Mouse (Mus musculus) kidney, embryonic 16.5 days (tissue): ENCODE results near the gene Gpr146. TPM values are rescaled to one million over a fixed set of nuclear protein-coding genes. Genes with fewer than 3 reads are reported as not detected.

ENCODE experiments used
- ATAC-seq: fragments of 200-750 bp; cut with Nextera tagmentation; 2 replicates; pipeline ENCODE4 v1.8.0; 2017; ENCODE audit warnings: moderate TSS enrichment; ENCODE audit not compliant: low FRiP score, low TSS enrichment
- H3K27ac ChIP-seq: fragments of 300-500 bp; sonication (generic); 2 replicates; pipeline ENCODE4 v1.5.1; 2014; ENCODE audit warnings: low read length
- H3K27me3 ChIP-seq: fragments of 300-500 bp; sonication (generic); 2 replicates; pipeline ENCODE4 v1.6.1; 2014; ENCODE audit warnings: low read length, control low read depth, mixed read lengths; ENCODE audit not compliant: insufficient read depth
- H3K36me3 ChIP-seq: fragments of 300-500 bp; sonication (generic); 2 replicates; pipeline ENCODE4 v1.6.1; 2014; ENCODE audit warnings: low read length, control low read depth, mixed read lengths; ENCODE audit not compliant: insufficient read depth
- H3K4me1 ChIP-seq: fragments of 300-500 bp; sonication (generic); 2 replicates; pipeline ENCODE4 v1.6.1; 2014; ENCODE audit warnings: low read length, control low read depth, mixed read lengths; ENCODE audit not compliant: insufficient read depth
- H3K4me2 ChIP-seq: fragments of 300-500 bp; sonication (generic); replicated peaks from 2 replicates; pipeline ENCODE4 v1.6.1; 2014; ENCODE audit warnings: low read depth, low read length
- H3K4me3 ChIP-seq: fragments of 300-500 bp; sonication (generic); 2 replicates; pipeline ENCODE4 v1.5.1; 2014; ENCODE audit warnings: mild to moderate bottlenecking, low read length
- H3K9ac ChIP-seq: fragments of 300-500 bp; sonication (generic); replicated peaks from 2 replicates; pipeline ENCODE4 v1.6.1; 2014; ENCODE audit warnings: low read length
- H3K9me3 ChIP-seq: fragments of 300-500 bp; sonication (generic); 2 replicates; pipeline ENCODE4 v1.6.1; 2016; ENCODE audit warnings: low read length, control low read depth
- WGBS: fragments of 180-500 bp; shearing (Covaris S2); extraction: QIAGEN DNeasy Blood & Tissue Kit; methylation state at CpG from one replicate; pipeline ENCODE4 v1.1.7; 2014; 5-methylcytosine and 5-hydroxymethylcytosine counted together
- polyA plus RNA-seq: library from polyadenylated mRNA; unstranded; fragments of >200 nt; fragmentation: Nextera tagmentation; extraction: Ambion mirVana; gene quantifications from 2 replicates; pipeline ENCODE4 v1.2.1, GENCODE M21; 2015

Gpr146 gene
- polyA plus RNA-seq, 1 experiment from 2014 or later = 6.7 TPM

DNA sequence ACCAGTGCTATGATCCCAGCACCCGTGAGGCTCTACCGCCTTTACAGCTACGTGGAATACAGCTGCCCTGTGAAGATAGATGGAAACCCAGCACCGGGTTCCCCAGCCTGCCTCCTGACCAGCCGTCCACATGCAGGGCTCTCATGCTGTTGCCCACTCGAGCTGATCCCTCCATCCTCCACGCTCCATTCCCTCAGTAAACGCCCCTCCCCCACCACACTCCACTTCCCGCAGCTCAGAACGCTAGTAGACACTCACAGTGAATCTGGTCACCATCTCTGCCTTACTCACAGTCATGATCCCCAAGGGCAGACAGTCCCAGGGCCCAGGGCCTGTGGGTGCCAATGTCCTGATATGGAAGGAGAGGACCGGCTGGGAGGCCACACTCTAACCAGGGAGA is 38.6 kb upstream of the Gpr146 start:
- H3K4me3 ChIP-seq = no peak overlapping the region
- 53% methylated on average over 11 of the region's 11 CpGs for WGBS
- no peak for ATAC-seq
- H3K27ac ChIP-seq = no peak overlapping the region
- H3K9me3 ChIP-seq = no peaks in the 10 kb centered on the region
- H3K9ac ChIP-seq = peak overlapping the region; percentile 26; the same call in 1 of the 2 replicates
- peaks cover 40% of the 10 kb centered on the region for H3K36me3 ChIP-seq
- H3K4me2 ChIP-seq = no peak overlapping the region
- H3K27me3 ChIP-seq = no peaks in the 10 kb centered on the region
- peaks cover 22% of the 10 kb centered on the region for H3K4me1 ChIP-seq

DNA sequence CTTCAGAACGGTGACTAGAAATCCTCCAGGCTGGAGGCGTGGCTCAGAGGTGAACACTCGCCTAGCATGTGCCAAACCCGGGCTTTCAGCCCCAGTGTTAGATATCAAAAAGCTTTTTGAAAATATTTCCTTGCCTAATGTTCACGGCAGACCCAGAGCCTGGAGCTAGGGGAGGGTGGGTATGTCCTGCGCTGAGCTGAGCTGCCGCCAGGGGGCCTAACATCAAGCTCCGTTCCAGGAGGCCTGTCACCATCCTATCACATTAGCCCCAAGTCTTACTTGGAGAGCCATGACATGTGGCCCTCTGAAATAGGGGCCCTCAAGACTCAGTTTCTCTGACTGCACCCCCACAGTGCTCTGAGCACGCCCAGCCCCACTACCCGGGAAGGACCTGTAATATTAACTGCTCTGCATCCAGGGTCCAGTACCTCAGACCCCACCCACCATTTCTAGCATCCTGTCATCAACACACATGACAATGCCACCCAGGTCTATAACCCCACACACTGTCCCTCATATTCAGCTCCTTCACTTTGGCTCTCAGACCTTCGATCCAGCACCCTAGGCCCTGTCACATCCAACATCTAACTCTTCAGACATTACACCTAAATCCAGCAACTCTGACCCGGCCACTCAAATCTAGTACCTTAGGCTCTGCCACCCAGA is 33.3 kb upstream of the Gpr146 start:
- 4% methylated on average over 12 of the region's 12 CpGs for WGBS
- peak overlapping the region; percentile 94 for H3K9ac ChIP-seq
- no peaks in the 10 kb centered on the region for H3K27me3 ChIP-seq
- H3K4me3 ChIP-seq = peak overlapping the region; percentile 83
- peak overlapping the region; percentile 86 for H3K27ac ChIP-seq
- peaks cover 23% of the 10 kb centered on the region for H3K36me3 ChIP-seq
- peak overlapping the region; percentile 97 for H3K4me2 ChIP-seq
- peaks cover 19% of the 10 kb centered on the region for H3K4me1 ChIP-seq
- no peaks in the 10 kb centered on the region for H3K9me3 ChIP-seq
- ATAC-seq = peak; percentile 72

DNA sequence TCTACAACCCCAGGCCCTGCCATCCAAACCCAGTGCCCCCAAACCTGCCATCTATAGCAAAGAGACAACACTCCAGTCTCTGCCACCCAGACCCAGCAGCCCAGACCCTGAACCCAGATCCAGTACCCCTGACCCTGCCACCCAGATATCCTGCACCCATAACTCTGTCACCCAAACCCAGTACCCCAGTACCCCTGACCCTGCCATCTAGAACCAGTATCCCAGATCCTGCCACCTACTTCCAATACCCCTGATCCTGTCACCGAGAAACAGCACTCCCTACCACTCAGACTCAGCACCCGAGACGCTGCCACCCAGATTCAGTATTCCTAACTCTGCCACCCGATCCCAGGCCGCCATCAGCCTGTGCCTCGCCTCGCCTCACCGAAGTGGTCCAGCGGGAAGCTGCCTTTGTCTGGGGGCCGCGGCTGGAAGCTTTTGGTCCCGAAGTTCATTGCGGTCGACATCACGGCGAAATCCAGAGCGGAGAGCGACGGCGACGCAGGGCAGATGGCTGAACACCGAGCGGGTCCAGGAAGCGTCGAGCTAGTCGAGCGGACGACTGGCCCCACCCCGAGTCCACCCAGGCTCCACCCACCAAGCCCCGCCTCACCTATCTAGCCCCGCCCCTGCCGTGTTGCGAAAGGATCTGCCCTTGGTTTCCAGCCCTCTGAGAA is 32.7 kb upstream of the Gpr146 start:
- under 1% methylated on average over 33 of the region's 33 CpGs for WGBS
- no peaks in the 10 kb centered on the region for H3K9me3 ChIP-seq
- ATAC-seq = peak; percentile 90
- peak overlapping the region; percentile 97 for H3K4me2 ChIP-seq
- peak overlapping the region; percentile 94 for H3K9ac ChIP-seq
- H3K36me3 ChIP-seq = peaks cover 16% of the 10 kb centered on the region
- H3K4me1 ChIP-seq = peaks cover 19% of the 10 kb centered on the region
- peak overlapping the region; percentile 83 for H3K4me3 ChIP-seq
- H3K27ac ChIP-seq = peak overlapping the region; percentile 86
- H3K27me3 ChIP-seq = no peaks in the 10 kb centered on the region

DNA sequence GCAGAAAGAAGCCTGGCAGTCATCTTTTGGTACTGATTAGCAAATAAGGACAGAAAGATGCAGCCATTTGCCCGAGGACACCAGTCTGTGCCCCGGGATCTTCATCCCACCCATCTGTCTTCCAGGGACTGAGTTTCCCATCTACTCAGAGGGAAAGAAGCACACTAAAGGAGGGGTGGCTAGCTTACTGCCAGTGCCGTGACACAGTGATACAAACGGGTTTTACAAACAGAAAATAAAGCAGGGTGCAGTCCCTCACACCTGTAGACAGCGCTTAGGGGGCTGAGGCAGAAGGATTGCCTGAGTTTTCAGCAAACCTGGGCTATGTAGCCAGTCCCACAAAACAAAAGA is 32.2 kb upstream of the Gpr146 start:
- ATAC-seq = 0 out of 2 replicates have a peak, but pooled peaks have one; percentile 11
- Histone ChIP-seq H3K4me3 (peak overlapping the region; percentile 83), H3K4me2 (peak overlapping the region; percentile 52), H3K27me3 (no peaks in the 10 kb centered on the region), H3K4me1 (peaks cover 17% of the 10 kb centered on the region), H3K36me3 (peaks cover 15% of the 10 kb centered on the region; the same call in 1 of the 2 replicates), H3K9ac (peak overlapping the region; percentile 57), H3K27ac (peak overlapping the region; percentile 19; the same call in 1 of the 2 replicates), H3K9me3 (no peaks in the 10 kb centered on the region)
- 6% methylated on average over 5 of the region's 5 CpGs for WGBS

DNA sequence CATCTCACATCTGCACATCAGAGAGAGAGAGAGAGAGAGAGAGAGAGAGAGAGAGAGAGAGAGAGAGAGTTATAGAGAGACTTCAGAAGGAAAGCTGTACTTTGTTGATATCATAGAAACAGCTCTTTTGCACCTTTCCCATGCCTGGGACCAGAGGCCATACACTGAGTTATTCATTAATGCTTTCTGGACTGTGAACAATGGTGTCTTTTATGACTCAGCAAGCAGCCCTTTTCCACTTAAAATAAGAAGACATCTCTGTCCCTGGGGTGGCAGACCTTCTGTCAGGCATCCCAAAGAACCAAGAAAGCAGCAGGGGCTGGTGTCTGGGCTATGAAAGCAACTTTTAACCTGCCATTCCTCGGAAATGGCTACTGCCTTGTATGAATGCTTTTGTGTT is 30.3 kb upstream of the Gpr146 start:
- no peak for ATAC-seq
- H3K9ac ChIP-seq = 0 out of 2 replicates have a peak overlapping the region, but pooled peaks have one; percentile 7
- H3K4me1 ChIP-seq = peaks cover 20% of the 10 kb centered on the region
- H3K27me3 ChIP-seq = no peaks in the 10 kb centered on the region; the same call in 1 of the 2 replicates
- H3K9me3 ChIP-seq = no peaks in the 10 kb centered on the region
- peaks cover 4% of the 10 kb centered on the region; the same call in 1 of the 2 replicates for H3K36me3 ChIP-seq
- H3K4me3 ChIP-seq = no peak overlapping the region
- no peak overlapping the region for H3K4me2 ChIP-seq
- 73% methylated on average over 1 of the region's 1 CpGs for WGBS
- peak overlapping the region; percentile 63 for H3K27ac ChIP-seq

DNA sequence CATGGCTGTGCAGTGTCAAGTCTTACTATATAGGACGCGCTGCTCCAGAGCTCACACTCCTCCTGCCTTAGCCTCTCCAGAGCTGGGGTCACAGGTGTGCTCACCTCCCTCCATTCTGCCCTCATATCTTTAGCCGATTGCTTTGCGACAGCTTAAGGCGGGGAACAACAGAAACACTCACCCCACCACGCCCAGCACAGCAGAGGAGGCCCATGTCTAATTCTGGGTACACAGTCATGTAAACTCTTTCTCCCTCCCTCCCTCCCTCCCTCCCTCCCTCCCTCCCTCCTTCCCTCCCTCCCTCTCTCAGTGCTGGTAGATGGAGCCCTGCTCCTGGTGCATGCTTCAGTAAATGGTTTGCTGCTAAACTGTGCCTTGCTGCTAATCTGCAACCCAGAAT is 27.8 kb upstream of the Gpr146 start:
- 70% methylated on average over 6 of the region's 6 CpGs for WGBS
- Histone ChIP-seq H3K4me3 (no peak overlapping the region), H3K36me3 (no peaks in the 10 kb centered on the region), H3K4me1 (peaks cover 7% of the 10 kb centered on the region; the same call in 1 of the 2 replicates), H3K9me3 (no peaks in the 10 kb centered on the region), H3K27ac (no peak overlapping the region), H3K4me2 (no peak overlapping the region), H3K9ac (no peak overlapping the region), H3K27me3 (peaks cover 3% of the 10 kb centered on the region; the same call in 1 of the 2 replicates)
- no peak for ATAC-seq

DNA sequence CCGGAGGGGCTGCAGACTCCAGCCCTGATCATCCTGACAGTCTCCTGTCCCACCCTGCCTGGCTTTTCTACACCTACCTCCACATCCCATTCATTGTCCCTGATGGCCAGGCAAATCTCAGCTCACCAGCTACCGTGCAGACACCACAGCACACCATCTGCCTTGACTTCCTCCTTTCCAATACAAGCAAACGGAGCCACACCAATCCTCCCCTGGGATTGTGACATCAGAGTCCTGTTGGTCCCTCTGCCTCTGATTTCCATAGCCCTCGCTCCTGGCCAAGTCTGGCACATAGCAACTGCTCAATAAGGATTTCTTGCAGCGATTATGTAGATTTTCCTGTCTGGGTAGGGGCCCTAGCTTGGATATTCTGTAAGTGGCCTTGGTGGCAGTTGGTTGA is 26.4 kb upstream of the Gpr146 start, which contains the start of gene Cox19:
TSS of gene Cox19 (minus strand) at position 285 of the 400 bp plus-strand sequence.
- Histone ChIP-seq H3K36me3 (no peaks in the 10 kb centered on the region), H3K4me2 (no peak within 1 kb of the TSS)
- WGBS = 38% methylated on average over 5 of the region's 5 CpGs

DNA sequence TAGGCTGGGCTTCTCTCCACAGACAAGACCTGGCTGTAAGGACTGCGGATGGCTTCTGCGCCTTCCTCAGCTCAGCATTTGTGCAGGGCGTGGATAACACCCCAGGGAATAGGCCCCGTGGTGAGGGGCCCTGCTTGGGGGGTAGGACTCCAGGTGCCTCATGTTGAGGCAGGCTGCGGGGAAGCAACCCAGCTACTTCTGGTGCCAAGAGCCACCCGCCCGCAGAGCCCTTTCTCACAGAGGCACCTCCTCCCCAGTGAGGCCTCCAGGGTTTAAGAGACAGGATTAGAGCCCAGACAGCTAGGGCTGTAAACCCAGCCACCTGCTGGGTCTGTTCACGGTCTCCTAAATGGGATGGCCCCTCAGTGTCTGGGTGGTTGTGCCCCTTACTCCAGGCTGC is 25.9 kb upstream of the Gpr146 start:
- H3K9ac ChIP-seq = no peak overlapping the region
- H3K9me3 ChIP-seq = no peaks in the 10 kb centered on the region
- H3K4me2 ChIP-seq = no peak overlapping the region
- ATAC-seq = no peak
- H3K27ac ChIP-seq = no peak overlapping the region
- no peak overlapping the region for H3K4me3 ChIP-seq
- H3K4me1 ChIP-seq = peaks cover 4% of the 10 kb centered on the region; the same call in 1 of the 2 replicates
- 17% methylated on average over 8 of the region's 8 CpGs for WGBS
- H3K36me3 ChIP-seq = no peaks in the 10 kb centered on the region
- peaks cover 3% of the 10 kb centered on the region; the same call in 1 of the 2 replicates for H3K27me3 ChIP-seq

More for the DNA sequence above, 26.4 kb upstream of the Gpr146 start, which contains the start of gene Cox19:
- no peak within 1 kb of the TSS for H3K4me3 ChIP-seq
- no peak within 1 kb of the TSS for H3K27ac ChIP-seq
- H3K27me3 ChIP-seq = peaks cover 3% of the 10 kb centered on the region; the same call in 1 of the 2 replicates
- ATAC-seq = no peak
- no peak within 1 kb of the TSS for H3K9ac ChIP-seq
- H3K9me3 ChIP-seq = no peaks in the 10 kb centered on the region
- peaks cover 4% of the 10 kb centered on the region; the same call in 1 of the 2 replicates for H3K4me1 ChIP-seq

DNA sequence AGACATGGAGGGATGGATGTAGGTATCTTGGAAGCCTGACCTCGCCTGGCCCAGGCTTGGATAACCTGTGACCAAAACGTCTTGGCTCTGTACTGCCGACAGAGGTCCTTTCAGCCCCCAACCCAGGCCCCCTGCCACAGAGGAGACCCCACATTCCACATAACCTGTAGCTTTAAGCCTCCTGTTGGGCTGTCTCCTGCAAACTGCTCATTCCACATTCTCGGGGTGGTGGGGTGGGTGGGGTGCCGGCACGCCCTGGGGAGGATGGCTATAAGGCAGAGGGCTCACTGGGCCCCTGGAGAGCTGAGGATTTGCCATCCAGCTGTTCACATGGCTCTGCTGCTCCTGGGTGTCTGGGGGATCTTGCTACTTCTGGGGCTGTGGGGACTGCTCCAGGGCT is 25.2 kb upstream of the Gpr146 start, which contains the start of gene Cyp2w1:
TSS of gene Cyp2w1 (plus strand) at position 301 of the 400 bp plus-strand sequence.
- Histone ChIP-seq H3K27ac (no peak within 1 kb of the TSS), H3K4me3 (no peak within 1 kb of the TSS), H3K9ac (no peak within 1 kb of the TSS), H3K27me3 (peaks cover 3% of the 10 kb centered on the region; the same call in 1 of the 2 replicates), H3K9me3 (no peaks in the 10 kb centered on the region), H3K4me2 (no peak within 1 kb of the TSS), H3K4me1 (peaks cover 4% of the 10 kb centered on the region; the same call in 1 of the 2 replicates), H3K36me3 (no peaks in the 10 kb centered on the region)
- WGBS = 48% methylated on average over 6 of the region's 6 CpGs
- no peak for ATAC-seq
